Mouse (Mus musculus) heart, adult 11 months (tissue): ENCODE data around the gene Nectin2.

Source experiments
- DNase-seq: peaks from one replicate; pipeline ENCODE4 v3.0.0; 2022

Gene Nectin2

GRCm38 (mm10) chr7:19742468-19742867 is 7.8 kb downstream of the Nectin2 start:
- DNase-seq, result no peak

GRCm38 (mm10) chr7:19741329-19742031 is 8.8 kb downstream of the Nectin2 start:
- DNase-seq, result peak; percentile 91

DNA sequence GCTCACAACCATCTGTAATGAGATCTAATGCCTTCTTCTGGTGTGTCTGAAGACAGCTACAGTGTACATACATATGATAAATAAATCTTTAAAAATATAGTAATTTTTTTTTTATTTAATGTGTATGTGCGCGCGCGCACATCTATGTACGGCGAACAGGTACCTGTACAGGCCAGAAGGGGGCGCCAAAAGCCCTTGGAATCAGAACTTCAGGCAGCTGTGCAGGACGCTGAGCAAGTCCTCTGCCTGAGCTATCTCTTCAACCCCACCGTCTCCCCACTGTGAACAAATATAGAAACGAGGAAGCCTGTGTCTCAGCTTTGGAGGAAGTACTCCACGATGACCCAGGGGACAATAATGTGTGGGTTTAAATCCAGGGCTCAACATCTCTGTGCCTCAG is 10.0 kb downstream of the Nectin2 start:
- DNase-seq, result no peak

GRCm38 (mm10) chr7:19738771-19739170 is 11.5 kb downstream of the Nectin2 start:
- no peak for DNase-seq

DNA sequence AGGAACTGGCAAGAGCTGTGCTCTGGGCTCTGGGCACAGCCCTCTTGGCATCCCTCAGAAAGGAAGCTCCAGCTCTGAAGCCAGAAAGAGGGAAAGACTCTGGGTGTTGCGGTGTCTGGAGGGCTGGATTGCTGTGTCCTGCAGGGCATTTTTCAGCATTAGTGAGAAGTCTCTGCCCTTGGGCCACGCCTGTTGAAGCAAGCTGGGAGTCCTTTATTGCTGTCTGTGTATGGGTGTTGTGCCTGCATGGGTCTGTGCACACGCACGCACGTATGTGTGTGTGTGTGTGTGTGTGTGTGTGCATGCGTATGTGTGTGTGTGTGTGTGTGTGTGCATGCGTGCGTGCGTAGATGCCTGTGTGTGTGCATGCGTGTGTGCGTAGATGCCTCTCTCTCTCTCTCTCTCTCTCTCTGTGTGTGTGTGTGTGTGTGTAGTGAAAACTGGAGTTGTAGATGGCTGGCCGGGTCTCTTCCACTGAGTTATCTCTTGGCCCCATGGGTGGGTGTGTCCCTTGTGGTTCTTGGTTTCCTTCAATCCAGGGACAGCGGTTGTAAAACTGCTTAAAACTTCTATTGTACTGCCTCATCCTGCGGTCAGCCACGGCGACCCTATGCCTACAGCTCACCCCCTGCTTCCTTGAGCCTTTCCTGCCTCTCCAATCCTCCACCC is 13.8 kb downstream of the Nectin2 start:
- DNase-seq, result peak; percentile 91

GRCm38 (mm10) chr7:19734178-19734666 is 16.1 kb downstream of the Nectin2 start:
- peak; percentile 92 for DNase-seq

GRCm38 (mm10) chr7:19726541-19726940 is 23.7 kb downstream of the Nectin2 start:
- no peak for DNase-seq

DNA sequence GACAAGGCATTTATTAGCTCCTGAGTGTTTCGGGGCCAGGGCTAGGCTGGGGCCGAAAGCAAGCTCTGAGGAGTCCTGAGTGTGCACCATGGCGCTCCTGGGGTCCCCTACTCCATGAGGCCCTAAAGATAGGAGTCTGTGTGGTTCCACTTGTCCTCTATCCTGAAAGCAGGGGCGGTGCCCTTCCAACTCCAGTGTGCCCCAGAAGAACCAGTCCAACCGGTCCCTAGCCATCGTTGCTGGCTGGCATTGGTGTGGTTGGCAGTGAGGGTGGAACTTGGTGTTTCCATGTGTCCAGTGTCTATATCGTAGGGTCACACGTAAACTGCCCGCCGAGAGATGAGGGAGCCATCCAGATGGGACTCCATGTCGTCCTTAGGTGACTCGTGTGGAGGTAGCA is 26.1 kb downstream of the Nectin2 start:
- no peak for DNase-seq

DNA sequence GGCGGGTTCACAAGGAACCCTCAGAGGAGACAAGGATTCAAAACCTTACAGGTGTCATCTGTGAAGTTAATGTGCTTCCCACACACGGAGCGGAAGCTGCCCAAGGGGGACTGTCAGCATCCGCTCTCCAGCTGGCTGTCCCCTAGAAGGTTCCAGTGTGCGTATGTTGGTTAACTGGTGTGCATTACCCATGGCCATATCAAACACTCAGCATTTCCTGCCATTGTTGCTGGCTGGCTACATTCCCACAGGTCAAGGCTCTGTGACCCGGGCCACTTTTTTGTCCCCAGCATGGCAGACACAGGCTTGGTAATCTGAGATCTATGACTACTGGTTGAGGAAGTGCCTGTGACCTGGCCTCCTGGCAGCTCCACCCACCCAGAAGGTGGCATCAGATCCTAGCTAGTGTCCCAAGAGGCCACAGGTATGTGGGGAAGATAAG is 27.5 kb downstream of the Nectin2 start:
- DNase-seq, result peak; percentile 99

DNA sequence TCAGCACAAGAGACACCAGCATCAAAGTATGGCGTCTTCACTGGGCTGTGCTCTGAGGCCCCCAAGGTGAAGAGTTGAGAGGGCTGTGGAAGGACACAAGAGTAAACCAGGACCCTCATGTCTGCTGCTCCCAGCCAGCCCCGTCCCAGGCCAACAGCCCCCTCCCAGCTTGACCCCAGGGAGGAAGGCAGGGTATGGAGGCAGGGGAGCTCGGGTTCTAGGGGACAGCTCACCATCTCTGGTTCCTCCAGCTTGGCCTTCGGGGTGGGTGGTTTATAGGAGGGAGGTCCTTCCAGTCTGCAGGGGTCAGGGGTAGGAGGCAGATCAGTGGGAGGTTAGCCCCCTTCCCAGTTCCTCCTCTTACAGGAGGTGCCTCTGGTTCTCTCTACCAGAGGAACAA is 31.1 kb downstream of the Nectin2 start:
- peak; percentile 92 for DNase-seq

GRCm38 (mm10) chr7:19718297-19718952 is 31.9 kb downstream of the Nectin2 start:
- DNase-seq, result no peak

- no peak for DNase-seq
These were observed 32.9 kb downstream of the Nectin2 start for GRCm38 (mm10) chr7:19717346-19717745.

DNA sequence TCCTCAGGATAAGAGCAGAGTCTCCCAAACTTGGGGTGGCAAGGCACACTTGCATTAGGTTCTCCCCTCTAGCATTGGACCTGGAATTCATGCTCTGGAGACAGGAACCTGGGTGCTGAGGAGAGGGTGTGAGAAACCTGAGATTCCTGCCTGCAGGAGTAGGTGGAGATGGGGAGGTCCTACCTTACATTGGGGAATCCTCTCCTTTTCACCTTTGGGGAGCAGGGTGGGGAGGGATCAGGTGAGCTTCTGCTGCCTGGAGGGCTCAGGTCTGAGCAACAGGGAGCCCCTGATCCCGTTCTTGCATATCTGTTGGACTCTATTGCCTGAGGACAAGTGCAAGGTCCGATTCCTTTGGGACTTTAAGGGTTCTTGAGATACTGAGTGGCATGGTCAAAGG is 33.5 kb downstream of the Nectin2 start:
- peak; percentile 93 for DNase-seq

DNA sequence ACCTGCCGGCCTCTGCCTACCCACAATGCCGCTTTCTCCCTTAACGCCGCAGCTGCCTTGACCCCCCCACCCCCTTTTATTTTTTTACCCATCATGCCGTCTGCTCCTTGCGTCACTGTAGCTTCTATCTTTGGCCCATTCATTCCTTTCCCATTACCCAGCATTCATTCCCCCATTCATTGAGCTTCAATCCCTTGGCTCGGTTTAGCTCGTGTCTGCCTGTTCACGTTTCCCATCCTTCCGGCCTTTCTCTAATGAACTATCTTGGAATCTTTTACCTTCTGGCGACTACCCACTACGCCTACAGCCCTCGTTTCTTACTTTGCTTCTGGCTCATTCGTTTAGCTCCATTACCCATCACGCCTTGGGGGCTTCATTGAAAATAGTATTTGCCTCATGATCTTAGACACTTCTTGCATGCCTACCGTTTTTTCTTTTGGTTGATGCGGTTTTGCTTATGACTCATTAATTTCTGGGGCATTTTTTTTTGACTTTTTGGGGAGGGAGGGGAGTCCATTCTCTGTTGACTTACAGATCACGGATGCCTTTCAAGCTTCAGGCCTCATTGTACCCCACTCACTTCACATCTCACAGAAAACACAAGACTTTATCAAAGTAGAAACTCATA is 34.1 kb downstream of the Nectin2 start:
- DNase-seq, result no peak

GRCm38 (mm10) chr7:19715239-19716054 is 34.8 kb downstream of the Nectin2 start, which contains the start of gene Tomm40:
Gene Tomm40, minus strand, starts transcription at chr7:19715438.
- DNase-seq, result peak; percentile 100

GRCm38 (mm10) chr7:19714836-19715235 is 35.4 kb downstream of the Nectin2 start:
- no peak for DNase-seq

DNA sequence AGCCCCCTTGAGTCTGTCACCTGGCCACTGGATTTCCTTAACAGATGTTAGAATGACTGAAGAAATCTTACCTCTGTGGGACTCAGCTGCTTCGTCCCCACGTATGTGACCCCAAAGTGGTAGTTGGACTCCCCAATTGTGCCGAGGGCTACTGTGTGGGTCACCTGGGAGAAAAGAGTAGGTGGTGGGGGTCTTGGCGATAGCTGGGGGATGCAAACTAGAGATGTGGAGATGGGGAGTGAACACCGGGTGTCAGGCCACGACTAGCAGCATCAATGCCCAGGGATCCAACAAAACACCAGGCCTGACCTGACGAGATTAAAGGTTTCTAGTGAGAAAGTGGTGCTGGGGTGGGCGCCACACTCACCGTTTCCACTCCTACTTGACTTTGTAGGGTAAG is 36.7 kb downstream of the Nectin2 start:
- DNase-seq, result peak; percentile 93

GRCm38 (mm10) chr7:19713196-19713595 is 37.1 kb downstream of the Nectin2 start:
- no peak for DNase-seq

GRCm38 (mm10) chr7:19712414-19712813 is 37.9 kb downstream of the Nectin2 start:
- DNase-seq, result no peak

DNA sequence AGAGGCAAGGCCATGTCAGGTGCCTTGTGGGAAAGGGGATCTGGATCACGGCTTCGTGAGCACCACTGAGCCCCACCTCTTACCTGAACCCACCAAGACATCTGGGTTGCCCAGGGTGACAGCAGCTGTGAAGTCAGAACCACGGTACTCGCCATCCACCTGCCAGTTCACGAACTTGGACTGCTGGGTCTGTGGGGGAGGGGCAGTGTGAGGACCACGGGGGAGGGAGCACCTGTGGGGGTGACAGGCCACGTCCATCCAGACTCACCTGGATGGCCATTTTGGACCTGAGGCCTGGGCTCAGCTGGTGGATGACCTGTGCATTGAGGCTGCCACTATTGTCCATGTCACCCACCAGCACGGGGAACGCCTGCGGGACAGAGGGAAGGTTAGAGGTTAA is 39.6 kb downstream of the Nectin2 start:
- DNase-seq, result peak; percentile 92

- DNase-seq, result no peak
These were observed 45.0 kb downstream of the Nectin2 start for GRCm38 (mm10) chr7:19705271-19705670.

- DNase-seq, result no peak
These were observed 45.8 kb downstream of the Nectin2 start for GRCm38 (mm10) chr7:19704475-19704874.
